Mouse (Mus musculus): ENCODE measurements around the gene Anks1b. TPM values are rescaled to one million over a fixed set of nuclear protein-coding genes. Genes with fewer than 3 reads are reported as not detected.

The Anks1b gene
- total and polyA plus RNA-seq, 2 experiments from 2014 or later: 105 to 342 TPM

DNA sequence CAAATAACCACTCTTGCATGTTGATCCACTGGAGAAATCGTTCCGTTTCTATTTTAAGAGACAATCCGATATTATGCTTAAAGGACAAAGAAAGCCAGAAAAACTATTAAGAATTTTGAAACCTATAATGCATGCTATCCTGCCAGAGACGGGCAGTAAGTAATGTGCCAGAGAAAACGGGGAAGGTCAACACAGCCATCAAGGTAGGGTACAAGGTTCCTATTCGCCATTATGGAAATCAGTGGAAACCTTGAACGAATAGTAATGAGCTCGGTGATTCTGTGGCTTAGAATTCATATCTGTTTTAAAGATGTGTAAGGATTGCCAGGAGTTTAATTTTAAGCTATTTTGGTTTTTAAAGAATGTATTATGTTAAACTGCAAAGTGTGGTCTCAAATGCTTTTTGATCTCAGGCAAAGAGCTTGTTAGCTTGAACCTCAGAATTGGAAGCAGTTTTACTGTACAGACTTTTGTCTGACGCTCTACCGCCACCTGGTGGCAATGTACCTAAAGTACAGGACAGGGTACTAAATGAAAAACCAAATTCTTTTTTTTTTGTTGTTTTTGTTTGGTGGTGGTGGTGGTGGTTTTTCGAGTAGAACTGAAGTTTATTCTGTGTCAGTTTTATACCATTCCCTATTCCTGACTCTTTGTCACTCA is 816.7 kb downstream of the Anks1b start:
- WGBS: 38% methylated on average over 11 of the region's 11 CpGs
- no peak overlapping the region for H3K9ac ChIP-seq (replicated peaks; ENCODE audit: low read length, poor library complexity, severe bottlenecking)
- no peaks in the 10 kb centered on the region for H3K4me1 ChIP-seq (ENCODE audit: insufficient read depth, low read length)
- H3K27ac ChIP-seq (ENCODE audit: low read depth, low read length): 0 out of 2 replicates have a peak overlapping the region, but pooled peaks have one; percentile 12
- no peaks in the 10 kb centered on the region for H3K36me3 ChIP-seq (ENCODE audit: insufficient read depth, low read length)
- peak; percentile 93 for TF ChIP-seq CTCF (IDR thresholded peaks at IDR 0.05)
- peak; percentile 86 for DNase-seq (ENCODE audit: low spot score)
- peak overlapping the region; percentile 9; the same call in 1 of the 2 replicates for H3K4me2 ChIP-seq (ENCODE audit: low read depth, low read length, poor library complexity, severe bottlenecking)
- H3K27me3 ChIP-seq (ENCODE audit: insufficient read depth, low read length): no peaks in the 10 kb centered on the region
- no peak; the same call in 1 of the 2 replicates for ATAC-seq (ENCODE audit: low FRiP score)
- H3K4me3 ChIP-seq (ENCODE audit: low read depth, low read length): no peak overlapping the region
- no peaks in the 10 kb centered on the region for H3K9me3 ChIP-seq (ENCODE audit: low read length)

DNA sequence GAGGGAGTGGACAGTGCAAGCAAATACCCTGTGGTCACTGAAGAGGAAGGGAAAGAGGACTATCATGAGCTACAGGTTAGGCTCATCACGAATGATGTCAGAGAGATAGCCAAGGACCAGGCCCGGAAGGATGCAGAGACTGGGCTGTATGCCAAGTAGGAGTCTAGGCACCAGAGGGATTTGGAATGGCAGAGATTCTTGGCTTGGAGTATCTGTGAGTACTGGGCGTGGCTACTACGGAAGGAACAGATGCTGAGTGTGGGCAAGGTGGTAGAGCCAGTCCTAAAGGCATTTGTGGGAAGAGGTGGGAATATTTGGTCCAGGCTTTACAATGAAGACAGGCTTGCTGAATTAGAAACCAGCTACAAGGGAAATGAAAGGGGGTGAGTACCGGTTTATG is 823.4 kb downstream of the Anks1b start:
- Histone ChIP-seq H3K4me3 (ENCODE audit: low read depth, low read length) (no peak overlapping the region), H3K9ac (replicated peaks; ENCODE audit: low read length, poor library complexity, severe bottlenecking) (no peak overlapping the region), H3K4me1 (ENCODE audit: insufficient read depth, low read length) (peaks cover 3% of the 10 kb centered on the region; the same call in 1 of the 2 replicates), H3K36me3 (ENCODE audit: insufficient read depth, low read length) (no peaks in the 10 kb centered on the region), H3K9me3 (ENCODE audit: low read length) (no peaks in the 10 kb centered on the region), H3K27ac (ENCODE audit: low read depth, low read length) (0 out of 2 replicates have a peak overlapping the region, but pooled peaks have one; percentile 6), H3K4me2 (ENCODE audit: low read depth, low read length, poor library complexity, severe bottlenecking) (no peak overlapping the region), H3K27me3 (ENCODE audit: insufficient read depth, low read length) (no peaks in the 10 kb centered on the region)
- WGBS: 81% methylated on average over 5 of the region's 5 CpGs
- ATAC-seq (ENCODE audit: low FRiP score) (no peak), DNase-seq (ENCODE audit: low spot score) (peak; percentile 40)
- TF ChIP-seq CTCF (IDR thresholded peaks at IDR 0.05): no peak

DNA sequence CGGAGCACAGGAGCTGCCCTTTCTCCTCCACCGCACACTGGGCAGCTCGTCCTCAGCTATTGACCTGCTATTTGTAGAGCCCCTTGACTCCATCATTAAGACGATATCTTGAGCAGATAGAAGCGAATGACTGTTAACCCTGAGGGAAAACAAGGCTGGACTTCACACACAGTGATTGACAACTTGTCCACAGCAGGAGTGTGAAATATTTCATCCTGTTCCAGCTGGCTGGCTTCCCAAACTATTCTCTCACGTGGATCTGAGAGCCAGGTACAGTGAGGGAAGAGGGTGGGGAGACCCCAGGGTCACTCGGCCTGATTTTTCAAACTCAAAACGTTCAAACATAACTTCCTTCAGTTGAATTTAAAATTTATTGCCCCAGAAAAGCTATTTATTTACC is 824.1 kb downstream of the Anks1b start:
- Histone ChIP-seq H3K9ac (replicated peaks; ENCODE audit: low read length, poor library complexity, severe bottlenecking) (no peak overlapping the region), H3K4me3 (ENCODE audit: low read depth, low read length) (no peak overlapping the region), H3K4me2 (ENCODE audit: low read depth, low read length, poor library complexity, severe bottlenecking) (no peak overlapping the region), H3K4me1 (ENCODE audit: insufficient read depth, low read length) (peaks cover 3% of the 10 kb centered on the region; the same call in 1 of the 2 replicates), H3K36me3 (ENCODE audit: insufficient read depth, low read length) (no peaks in the 10 kb centered on the region), H3K27me3 (ENCODE audit: insufficient read depth, low read length) (no peaks in the 10 kb centered on the region), H3K9me3 (ENCODE audit: low read length) (no peaks in the 10 kb centered on the region), H3K27ac (ENCODE audit: low read depth, low read length) (no peak overlapping the region)
- ATAC-seq (ENCODE audit: low FRiP score) (no peak), DNase-seq (ENCODE audit: low spot score) (no peak)
- no peak for TF ChIP-seq CTCF (IDR thresholded peaks at IDR 0.05)
- 52% methylated on average over 8 of the region's 8 CpGs for WGBS

DNA sequence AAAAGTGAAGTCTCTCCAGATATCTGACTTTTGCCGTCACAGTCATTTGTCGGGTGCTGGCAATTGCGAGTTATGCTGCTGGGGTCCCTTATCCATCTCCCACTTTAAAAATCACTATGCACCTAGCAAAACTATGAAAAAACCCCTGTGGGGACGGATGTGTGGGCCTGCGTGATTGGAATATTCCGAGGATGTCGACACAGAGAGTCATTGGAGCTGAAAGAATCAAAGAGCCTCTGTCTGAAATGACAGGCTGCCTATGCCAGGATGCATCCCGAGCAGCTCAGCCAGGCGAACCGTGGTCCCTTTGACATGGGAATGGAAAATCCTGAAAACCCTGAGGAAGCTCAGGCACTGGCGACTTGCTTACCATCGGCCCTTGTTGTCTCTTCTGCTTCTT is 825.9 kb downstream of the Anks1b start:
- ATAC-seq (ENCODE audit: low FRiP score) (peak; percentile 76), DNase-seq (ENCODE audit: low spot score) (peak; percentile 63)
- H3K4me3 ChIP-seq (ENCODE audit: low read depth, low read length): no peak overlapping the region
- WGBS: 46% methylated on average over 12 of the region's 12 CpGs
- H3K4me1 ChIP-seq (ENCODE audit: insufficient read depth, low read length): peaks cover 3% of the 10 kb centered on the region; the same call in 1 of the 2 replicates
- H3K9me3 ChIP-seq (ENCODE audit: low read length): no peaks in the 10 kb centered on the region
- peak overlapping the region; percentile 44 for H3K27ac ChIP-seq (ENCODE audit: low read depth, low read length)
- H3K36me3 ChIP-seq (ENCODE audit: insufficient read depth, low read length): no peaks in the 10 kb centered on the region
- H3K4me2 ChIP-seq (ENCODE audit: low read depth, low read length, poor library complexity, severe bottlenecking): peak overlapping the region; percentile 3; the same call in 1 of the 2 replicates
- H3K27me3 ChIP-seq (ENCODE audit: insufficient read depth, low read length): no peaks in the 10 kb centered on the region
- no peak overlapping the region for H3K9ac ChIP-seq (replicated peaks; ENCODE audit: low read length, poor library complexity, severe bottlenecking)
- TF ChIP-seq CTCF (IDR thresholded peaks at IDR 0.05): no peak

DNA sequence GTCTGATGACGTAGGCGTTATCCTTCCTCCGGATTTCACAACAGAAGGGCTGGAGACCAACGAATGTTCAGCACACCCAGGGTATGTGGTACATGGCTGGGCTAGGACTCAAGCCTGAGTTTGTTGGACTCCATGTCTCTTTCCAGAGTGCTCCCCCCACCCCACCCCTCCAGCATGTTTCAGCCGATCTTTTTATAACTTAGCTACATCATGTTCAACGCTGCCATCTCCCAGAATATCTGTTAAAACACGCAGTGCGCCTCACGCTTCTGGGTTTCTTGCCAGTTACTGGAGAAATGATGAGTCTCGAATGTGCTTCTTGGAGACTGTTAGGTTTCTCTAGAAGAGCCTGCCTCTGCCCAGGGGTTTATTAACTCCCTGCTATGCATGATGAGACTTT is 831.3 kb downstream of the Anks1b start:
- TF ChIP-seq CTCF (IDR thresholded peaks at IDR 0.05): no peak
- Histone ChIP-seq H3K4me3 (ENCODE audit: low read depth, low read length) (no peak overlapping the region), H3K4me1 (ENCODE audit: insufficient read depth, low read length) (no peaks in the 10 kb centered on the region), H3K27me3 (ENCODE audit: insufficient read depth, low read length) (no peaks in the 10 kb centered on the region), H3K27ac (ENCODE audit: low read depth, low read length) (no peak overlapping the region), H3K9me3 (ENCODE audit: low read length) (no peaks in the 10 kb centered on the region), H3K4me2 (ENCODE audit: low read depth, low read length, poor library complexity, severe bottlenecking) (no peak overlapping the region), H3K9ac (replicated peaks; ENCODE audit: low read length, poor library complexity, severe bottlenecking) (no peak overlapping the region), H3K36me3 (ENCODE audit: insufficient read depth, low read length) (no peaks in the 10 kb centered on the region)
- 91% methylated on average over 10 of the region's 10 CpGs for WGBS
- ATAC-seq (ENCODE audit: low FRiP score): no peak
- no peak for DNase-seq (ENCODE audit: low spot score)

DNA sequence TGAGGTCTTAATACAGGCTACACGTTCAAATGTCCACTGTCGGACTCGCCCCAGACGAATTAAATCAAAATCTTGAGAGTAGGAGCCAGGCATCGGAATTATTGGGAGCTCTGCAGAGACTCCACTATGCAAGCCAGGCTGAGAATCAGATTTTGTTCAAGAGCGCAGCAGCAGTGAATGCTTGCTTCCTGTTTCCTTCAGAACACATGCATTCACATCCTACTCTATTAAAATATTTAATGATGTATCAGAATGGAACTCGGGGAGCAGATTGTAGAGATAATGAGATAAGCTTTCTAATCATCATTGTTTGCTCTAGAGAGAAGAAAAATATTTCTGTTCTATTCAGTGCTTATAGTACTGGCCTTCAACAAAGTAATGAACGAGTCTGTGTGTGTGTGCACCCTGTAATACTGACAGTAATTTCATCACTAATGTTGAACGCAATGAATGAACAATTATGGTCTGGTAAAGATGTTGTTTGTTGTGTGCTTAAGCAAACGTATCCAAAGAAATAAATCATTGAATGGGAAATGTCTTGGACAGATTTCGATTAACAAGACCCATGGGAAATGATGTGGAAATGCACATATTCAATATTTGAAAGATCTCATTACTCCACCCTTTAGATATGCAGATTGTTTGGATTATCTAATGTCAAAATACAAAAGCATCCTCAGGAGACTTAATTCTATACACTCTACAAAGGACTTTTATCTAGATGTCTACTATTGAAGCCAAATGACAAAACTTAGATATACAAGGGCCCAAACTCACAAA is 835.7 kb downstream of the Anks1b start:
- no peaks in the 10 kb centered on the region for H3K4me1 ChIP-seq (ENCODE audit: insufficient read depth, low read length)
- ATAC-seq (ENCODE audit: low FRiP score): no peak
- no peaks in the 10 kb centered on the region for H3K9me3 ChIP-seq (ENCODE audit: low read length)
- WGBS: 33% methylated on average over 11 of the region's 11 CpGs
- no peak for DNase-seq (ENCODE audit: low spot score)
- H3K36me3 ChIP-seq (ENCODE audit: insufficient read depth, low read length): no peaks in the 10 kb centered on the region
- H3K4me3 ChIP-seq (ENCODE audit: low read depth, low read length): no peak overlapping the region
- H3K27ac ChIP-seq (ENCODE audit: low read depth, low read length): no peak overlapping the region
- no peaks in the 10 kb centered on the region for H3K27me3 ChIP-seq (ENCODE audit: insufficient read depth, low read length)
- H3K4me2 ChIP-seq (ENCODE audit: low read depth, low read length, poor library complexity, severe bottlenecking): no peak overlapping the region
- H3K9ac ChIP-seq (replicated peaks; ENCODE audit: low read length, poor library complexity, severe bottlenecking): no peak overlapping the region
- TF ChIP-seq CTCF (IDR thresholded peaks at IDR 0.05): no peak

All from midbrain, postnatal 0 days (tissue).